Mouse (Mus musculus) 3T3-L1 (cell line): Measurements from ENCODE around the gene Pip5k1b.

Experiments
- DNase-seq: peaks from one replicate; pipeline ENCODE4 v3.0.0-alpha.2; 2015; ENCODE audit warnings: low read depth, low spot score

The Pip5k1b gene

GRCm38 (mm10) chr19:24543386-24544350 lies 12.0 kb downstream of the Pip5k1b start:
- no peak for DNase-seq

DNA sequence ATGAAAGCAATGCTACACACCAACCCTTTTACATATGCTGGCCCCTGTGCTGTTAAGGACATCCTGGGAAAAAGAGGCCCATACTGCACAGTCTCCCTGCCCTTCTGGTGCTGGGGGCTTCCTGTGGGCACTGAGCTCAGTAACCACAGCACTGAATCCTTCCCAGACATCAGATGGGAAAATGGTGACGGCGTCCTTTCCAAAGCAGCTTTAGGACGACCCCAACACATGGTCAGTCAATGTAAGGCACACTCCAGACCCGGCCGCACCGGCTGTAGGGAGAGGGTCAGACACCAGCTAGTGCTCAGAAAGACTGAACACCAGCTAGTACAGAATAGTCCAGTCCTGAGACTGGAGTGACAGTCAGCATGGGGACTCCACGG lies 13.4 kb downstream of the Pip5k1b start:
- no peak for DNase-seq

- no peak for DNase-seq
Observed at GRCm38 (mm10) chr19:24541669-24542292, 13.9 kb downstream of the Pip5k1b start.

DNA sequence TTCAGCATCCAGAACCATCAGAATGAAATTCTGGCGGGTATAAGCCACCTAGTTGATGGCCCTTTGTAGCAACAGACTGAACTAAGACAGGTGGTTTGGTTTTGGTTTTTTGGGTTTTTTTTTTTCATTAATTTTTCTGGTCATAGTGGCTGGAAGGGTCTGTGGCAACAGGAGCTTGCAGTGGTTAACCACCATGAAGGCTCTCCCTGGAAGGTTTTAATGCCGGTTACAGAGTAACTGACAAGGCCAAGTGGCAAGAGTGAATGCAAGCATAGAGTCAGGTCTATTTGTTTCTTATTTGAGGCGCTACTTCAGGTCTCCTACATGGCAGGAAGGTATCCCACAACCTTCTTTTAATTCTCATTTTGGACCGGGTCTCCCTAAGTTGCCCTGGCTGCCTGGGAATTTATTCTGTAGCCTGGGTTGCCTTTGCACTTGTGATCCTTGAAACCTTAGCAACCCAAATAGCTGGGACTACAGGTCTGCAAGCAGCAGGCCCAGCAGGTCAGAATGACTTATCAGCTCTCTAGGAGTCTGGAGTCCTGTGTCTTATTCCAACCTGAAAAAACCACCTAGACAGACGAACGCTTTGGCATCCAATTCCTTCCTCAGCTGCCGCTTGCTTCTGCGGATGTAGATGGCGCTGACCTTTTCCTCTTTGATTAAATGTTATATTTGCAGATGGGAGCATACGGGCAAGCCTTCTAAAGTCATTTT lies 14.6 kb downstream of the Pip5k1b start:
- DNase-seq = no peak

- no peak for DNase-seq
Observed at GRCm38 (mm10) chr19:24539041-24539440, 16.6 kb downstream of the Pip5k1b start.

DNA sequence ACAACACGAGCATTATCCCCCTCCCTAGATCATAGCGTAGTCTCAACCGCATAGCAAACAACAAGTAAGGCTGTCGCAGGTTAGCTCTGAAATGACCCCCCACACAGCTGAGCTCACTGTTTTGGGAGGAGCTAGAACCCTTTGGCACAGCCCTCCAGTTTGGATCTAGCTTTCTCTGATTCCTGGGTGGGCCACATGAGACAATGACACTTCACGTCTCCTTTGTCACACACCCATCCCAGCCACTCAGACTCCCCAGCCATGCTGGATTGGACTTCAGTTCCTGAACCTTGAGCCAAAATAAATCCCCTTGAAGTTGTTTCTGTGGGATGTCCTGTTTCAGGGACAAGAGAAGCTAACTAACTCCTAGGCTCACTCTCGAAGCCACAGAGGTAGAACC lies 17.5 kb downstream of the Pip5k1b start:
- no peak for DNase-seq

DNA sequence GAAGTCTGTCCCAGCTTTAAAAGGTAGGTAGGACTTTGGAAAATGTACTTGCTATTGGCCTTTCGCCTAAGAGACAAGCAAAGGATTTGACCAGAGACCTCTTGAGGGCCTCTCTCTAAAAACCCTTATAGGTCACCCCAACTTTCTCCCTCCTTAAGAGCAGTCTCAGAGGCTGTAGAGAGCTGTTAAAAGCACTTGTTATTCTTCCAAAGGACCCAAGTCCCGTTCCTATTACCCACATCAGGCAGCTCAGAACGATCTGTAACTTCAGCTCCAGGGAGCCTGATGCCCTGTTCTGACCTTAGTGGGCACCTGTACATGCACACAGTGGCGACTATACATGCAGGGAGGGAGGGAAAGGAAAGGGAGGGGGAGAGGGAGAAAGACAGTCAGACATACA lies 18.0 kb downstream of the Pip5k1b start:
- DNase-seq = no peak

- no peak for DNase-seq
Observed at GRCm38 (mm10) chr19:24536920-24537319, 18.8 kb downstream of the Pip5k1b start.

DNA sequence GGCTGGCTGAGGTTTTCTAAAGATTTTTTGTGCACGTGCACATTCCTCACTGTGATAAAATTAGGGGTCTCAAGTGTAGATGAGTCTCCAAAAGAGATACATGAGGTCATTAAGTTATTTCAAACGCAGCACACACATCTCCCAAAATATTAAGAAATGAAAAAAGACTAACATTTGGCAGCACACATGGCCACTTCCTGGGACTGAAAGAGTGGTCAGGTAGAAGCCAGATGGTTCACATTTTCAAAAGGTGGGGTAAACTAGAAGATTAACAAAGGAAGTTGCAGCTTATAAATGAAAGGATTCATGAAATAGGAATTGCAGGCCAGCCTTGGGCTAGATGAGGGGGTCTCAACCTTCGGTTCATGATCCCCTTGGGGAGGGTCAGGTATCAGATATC lies 19.4 kb downstream of the Pip5k1b start:
- no peak for DNase-seq

DNA sequence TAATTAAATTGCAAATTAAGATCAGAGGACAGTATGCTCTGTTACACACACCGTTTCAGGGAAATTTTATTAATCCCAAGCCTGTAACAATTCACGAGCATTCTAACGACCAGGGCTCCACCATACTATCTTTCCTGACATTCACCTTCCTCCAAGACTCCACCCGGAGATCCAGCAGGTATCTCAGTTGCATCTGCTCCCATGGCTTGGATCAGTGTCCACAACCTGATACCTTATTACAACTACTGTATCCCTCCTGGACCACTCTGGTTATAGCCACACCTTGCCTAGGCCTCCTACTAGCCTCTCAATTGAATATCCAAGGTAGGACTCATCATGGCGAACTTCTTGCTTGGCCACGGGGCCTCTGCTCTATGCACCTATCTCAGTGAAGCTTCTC lies 20.5 kb downstream of the Pip5k1b start:
- no peak for DNase-seq

DNA sequence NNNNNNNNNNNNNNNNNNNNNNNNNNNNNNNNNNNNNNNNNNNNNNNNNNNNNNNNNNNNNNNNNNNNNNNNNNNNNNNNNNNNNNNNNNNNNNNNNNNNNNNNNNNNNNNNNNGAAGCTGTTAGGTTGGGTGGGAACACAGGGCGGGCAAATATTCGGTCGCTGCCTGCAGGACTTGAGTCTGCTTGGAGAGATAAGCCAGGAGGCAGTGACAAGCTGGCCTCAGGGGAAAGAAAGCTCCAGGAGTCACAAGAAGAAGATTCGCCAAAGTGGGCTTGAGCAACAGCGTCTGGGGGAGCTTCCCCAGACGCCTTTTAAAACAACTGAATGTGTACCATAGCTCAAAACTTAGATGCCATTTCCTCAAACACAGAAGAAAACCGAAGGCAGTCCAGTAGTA lies 20.9 kb downstream of the Pip5k1b start:
- no peak for DNase-seq

DNA sequence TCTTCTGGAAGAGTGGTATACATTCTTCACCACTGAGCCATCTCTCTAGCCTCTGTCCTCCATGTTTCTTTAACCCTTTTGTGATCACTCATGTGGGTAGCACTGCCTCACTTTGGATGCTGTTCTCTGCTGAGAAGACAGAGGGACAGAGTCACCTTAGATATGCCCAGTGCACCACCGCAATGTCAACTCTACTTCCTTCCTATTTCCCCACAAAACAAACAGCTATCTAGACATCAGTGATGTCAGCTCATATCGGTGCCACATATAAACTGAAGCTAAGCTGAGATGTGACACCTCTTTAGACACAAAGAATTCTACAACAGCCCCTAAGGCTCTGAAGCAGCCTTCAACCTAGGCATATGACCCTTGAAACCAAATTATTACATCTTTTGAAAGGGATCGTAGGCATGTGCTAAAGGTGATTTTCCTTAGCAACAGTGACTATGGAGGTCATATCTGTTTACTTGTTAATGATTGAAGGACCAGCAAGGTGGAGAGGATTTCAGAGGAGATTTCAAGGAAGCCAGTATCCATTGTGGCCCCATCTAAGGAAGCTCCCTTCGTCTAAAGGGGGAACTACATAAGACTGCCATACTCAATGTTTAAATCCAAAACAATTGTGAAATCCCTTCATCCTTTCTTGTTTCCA lies 26.6 kb downstream of the Pip5k1b start:
- DNase-seq = no peak

DNA sequence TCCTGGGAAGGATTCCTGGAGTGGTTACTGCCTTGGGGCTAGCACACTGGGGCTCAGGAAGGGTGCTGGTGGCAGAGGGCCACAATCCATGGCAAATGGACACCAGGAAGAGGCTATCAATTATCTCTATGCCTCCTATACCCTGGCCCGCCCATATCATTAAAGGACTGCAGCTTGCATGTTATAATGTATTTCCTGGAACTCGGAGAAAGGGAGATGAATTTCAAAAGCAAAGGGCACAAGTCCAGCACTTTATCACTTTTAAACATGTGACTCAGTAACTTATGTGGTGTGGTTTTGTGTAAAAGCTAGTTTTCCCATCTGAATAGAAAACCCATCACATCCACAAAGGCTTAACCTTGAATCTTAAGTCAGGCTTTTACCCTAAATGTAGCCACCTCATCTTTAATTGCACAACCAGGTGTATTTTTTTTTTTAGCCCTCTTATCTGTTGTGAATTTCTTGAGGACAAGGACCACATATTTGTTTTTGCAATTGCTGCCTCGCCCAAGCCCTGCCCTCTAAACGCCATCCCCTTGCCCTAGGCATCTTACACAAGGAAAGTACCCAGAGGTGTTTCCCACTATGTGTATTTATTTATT lies 27.4 kb downstream of the Pip5k1b start:
- DNase-seq = no peak

DNA sequence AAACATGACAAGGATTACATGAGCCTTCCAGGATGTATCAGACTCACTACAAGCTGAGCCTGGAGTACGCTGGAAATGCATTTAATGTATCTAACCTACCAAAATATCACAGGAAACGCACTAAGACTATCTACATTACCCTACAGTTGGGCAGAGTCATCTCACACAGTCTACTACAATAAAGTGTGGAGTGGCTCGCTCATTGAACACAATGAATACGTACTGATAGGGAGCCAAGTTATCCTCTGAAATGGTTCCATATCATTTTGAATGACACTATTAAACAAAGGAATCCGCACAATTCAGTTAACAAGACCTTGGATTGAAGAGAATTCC lies 28.1 kb downstream of the Pip5k1b start:
- DNase-seq = no peak

- DNase-seq = no peak
Observed at GRCm38 (mm10) chr19:24526731-24527612, 28.7 kb downstream of the Pip5k1b start.

GRCm38 (mm10) chr19:24523476-24524313 lies 32.0 kb downstream of the Pip5k1b start:
- DNase-seq = no peak

DNA sequence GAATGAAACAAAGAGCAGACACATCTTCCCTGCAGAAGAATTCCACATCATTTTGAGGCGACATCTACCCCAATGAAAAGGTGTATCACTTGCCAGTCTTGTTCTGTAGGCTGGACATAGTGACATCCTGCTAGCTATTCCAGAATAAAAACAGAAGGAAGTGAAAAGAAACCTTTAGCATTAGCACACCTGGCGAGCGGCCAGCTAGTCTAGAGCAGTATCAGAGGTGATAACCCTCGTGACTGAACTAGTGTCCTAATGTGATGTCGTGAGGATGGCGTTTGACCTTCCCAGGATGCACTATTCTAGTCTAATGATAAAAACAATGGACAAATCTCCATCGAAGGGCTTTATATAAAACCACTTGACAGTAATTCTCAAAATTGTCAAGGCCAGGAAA lies 33.7 kb downstream of the Pip5k1b start:
- no peak for DNase-seq

DNA sequence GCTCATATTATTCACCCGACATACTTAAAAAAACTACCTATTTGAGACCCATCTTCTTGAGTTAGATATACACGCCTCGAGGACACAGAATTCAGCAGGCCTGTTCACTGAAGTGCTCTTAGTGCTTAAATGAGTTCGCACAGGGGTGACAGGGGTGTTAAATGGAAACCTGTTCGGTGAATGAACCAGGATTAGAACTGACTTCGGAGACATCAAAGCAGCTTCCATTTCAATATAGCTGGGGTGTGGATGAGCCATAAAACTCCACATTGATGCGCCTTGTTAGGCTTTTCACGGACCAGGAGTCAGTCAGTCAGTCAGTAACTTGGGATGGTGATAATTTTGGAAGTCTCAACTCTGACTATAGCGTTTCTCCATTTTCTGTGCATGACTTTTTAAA lies 34.5 kb downstream of the Pip5k1b start:
- no peak for DNase-seq

DNA sequence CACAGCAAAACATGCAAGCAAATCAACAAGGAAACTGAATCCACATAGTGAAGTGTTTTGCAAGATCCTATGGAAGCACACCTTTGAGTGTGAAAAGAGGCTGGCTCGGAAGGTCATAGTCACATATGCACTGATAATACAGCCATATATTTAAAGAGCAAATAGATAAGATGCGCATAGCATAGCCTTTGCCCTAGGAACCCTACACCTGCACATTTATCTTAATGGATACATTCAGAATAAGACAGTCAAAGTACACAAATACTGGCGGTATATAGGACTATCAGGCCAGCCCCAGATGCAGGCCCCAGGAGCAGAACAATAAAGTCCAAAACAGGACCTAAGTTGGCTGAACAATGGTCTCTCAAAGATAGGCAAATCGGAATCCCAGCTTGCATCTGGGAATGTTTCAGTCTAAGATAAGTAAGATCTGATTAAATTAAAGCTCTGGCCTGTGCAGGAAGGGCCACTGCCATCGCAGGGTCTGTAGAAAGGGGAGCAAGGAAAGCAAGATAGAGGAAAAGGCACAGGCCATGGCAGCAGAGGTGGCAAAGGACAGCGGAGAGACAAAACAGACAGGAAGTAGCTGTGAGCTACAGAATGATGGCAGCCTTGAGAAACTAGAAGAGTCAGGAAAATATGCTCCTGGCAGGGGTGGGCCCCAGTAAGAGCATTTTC lies 35.8 kb downstream of the Pip5k1b start:
- DNase-seq = no peak
